Mouse (Mus musculus) CH12.LX (cell line): ENCODE measurements around the gene Dppa2. TPM values are rescaled to one million over a fixed set of nuclear protein-coding genes. Genes with fewer than 3 reads are reported as not detected.

ENCODE experiments used
- DNase-seq: peaks from one replicate; pipeline ENCODE4 v3.0.0-alpha.2; 2013; ENCODE audit errors: extremely low read depth
- H3K27ac ChIP-seq: 2 replicates; pipeline ENCODE4 v1.5.1; 2012; ENCODE audit warnings: low read depth, mild to moderate bottlenecking, control low read depth, moderate library complexity; ENCODE audit not compliant: insufficient read depth
- H3K27me3 ChIP-seq: replicated peaks from 2 replicates; pipeline ENCODE3; 2012; ENCODE audit warnings: inconsistent platforms
- H3K36me3 ChIP-seq, 2 experiments: replicated peaks in 1 of 2; 2 replicates each; pipeline versions ENCODE3 to v1.6.1; 2012; ENCODE audit warnings: inconsistent platforms in 1 of 2, low read length in 1 of 2, mild to moderate bottlenecking in 1 of 2, mixed read lengths in 1 of 2, moderate library complexity in 1 of 2; ENCODE audit not compliant: control insufficient read depth in 1 of 2, insufficient read depth in 1 of 2
- H3K4me1 ChIP-seq, 2 experiments: 2 replicates each; pipeline ENCODE4 v1.6.1; 2012; ENCODE audit warnings: inconsistent platforms in 1 of 2, moderate library complexity in 1 of 2; ENCODE audit not compliant: insufficient read depth in 2 of 2, control insufficient read depth in 1 of 2
- H3K4me2 ChIP-seq: 2 replicates; pipeline ENCODE4 v1.6.1; 2012; ENCODE audit warnings: low read depth, mild to moderate bottlenecking, control low read depth; ENCODE audit not compliant: poor library complexity, insufficient read depth, severe bottlenecking
- H3K4me3 ChIP-seq, 3 experiments: fragments of 150-350 bp in 1 of 3; sonication (generic) in 1 of 3; replicated peaks in 1 of 3; 2 replicates each; pipeline versions ENCODE3 to v1.5.1; 2011 to 2012; ENCODE audit warnings: low read depth in 2 of 3, low read length in 2 of 3, mild to moderate bottlenecking in 2 of 3, moderate library complexity in 2 of 3, control low read depth in 1 of 3, improper control_type of control experiment in 1 of 3, inconsistent platforms in 1 of 3, mixed read lengths in 1 of 3; ENCODE audit not compliant: poor library complexity in 1 of 3
- H3K79me2 ChIP-seq: replicated peaks from 2 replicates; pipeline ENCODE4 v1.6.1; 2012; ENCODE audit warnings: mild to moderate bottlenecking, moderate library complexity; ENCODE audit not compliant: control insufficient read depth, poor library complexity, insufficient read depth, severe bottlenecking; ENCODE audit errors: extremely low read depth
- H3K9ac ChIP-seq: 2 replicates; pipeline ENCODE4 v1.6.1; 2012; ENCODE audit warnings: low read depth, mild to moderate bottlenecking, control low read depth, moderate library complexity; ENCODE audit not compliant: insufficient read depth
- H3K9me3 ChIP-seq: replicated peaks from 2 replicates; pipeline ENCODE3; 2012; ENCODE audit warnings: low read length, inconsistent platforms, mixed read lengths
- BHLHE40 ChIP-seq: IDR thresholded peaks from 2 replicates; pipeline ENCODE4 v1.6.1; 2011; ENCODE audit warnings: mild to moderate bottlenecking, low read depth, low read length, improper control_type of control experiment
- CTCF ChIP-seq, 2 experiments: IDR thresholded peaks in 1 of 2; conservative IDR thresholded peaks in 1 of 2; 2 replicates each; pipeline ENCODE4 v1.5.1; 2011 to 2012; ENCODE audit warnings: low read depth in 2 of 2, low read length in 2 of 2, improper control_type of control experiment in 1 of 2, inconsistent platforms in 1 of 2, mild to moderate bottlenecking in 1 of 2, moderate library complexity in 1 of 2
- E2F4 ChIP-seq: IDR thresholded peaks from 2 replicates; pipeline ENCODE4 v1.6.1; 2011; ENCODE audit warnings: low read depth, low read length, improper control_type of control experiment; ENCODE audit not compliant: insufficient replicate concordance
- EP300 ChIP-seq: IDR thresholded peaks from 2 replicates; pipeline ENCODE4 v1.6.1; 2011; ENCODE audit warnings: low read length, improper control_type of control experiment
- ETS1 ChIP-seq: conservative IDR thresholded peaks from 2 replicates; pipeline ENCODE4 v1.6.1; 2012; ENCODE audit warnings: low read depth, mild to moderate bottlenecking, inconsistent platforms, low read length, improper control_type of control experiment, moderate library complexity
- GABPA ChIP-seq: IDR thresholded peaks from 2 replicates; pipeline ENCODE4 v1.6.1; 2012; ENCODE audit warnings: low read depth, low read length, improper control_type of control experiment, inconsistent platforms; ENCODE audit not compliant: insufficient replicate concordance
- HCFC1 ChIP-seq: IDR thresholded peaks from 2 replicates; pipeline ENCODE4 v1.6.1; 2012; ENCODE audit warnings: low read depth, mild to moderate bottlenecking, inconsistent platforms, low read length, improper control_type of control experiment
- IRF4 ChIP-seq: IDR thresholded peaks from 2 replicates; pipeline ENCODE4 v1.6.1; 2014; ENCODE audit warnings: low read depth, mild to moderate bottlenecking, inconsistent platforms, low read length, improper control_type of control experiment
- JUND ChIP-seq: conservative IDR thresholded peaks from 2 replicates; pipeline ENCODE4 v1.6.1; 2011; ENCODE audit warnings: low read depth, low read length, improper control_type of control experiment
- KAT2A ChIP-seq: IDR thresholded peaks from 2 replicates; pipeline ENCODE4 v1.6.1; 2012; ENCODE audit warnings: low read length, improper control_type of control experiment, inconsistent platforms; ENCODE audit not compliant: insufficient replicate concordance
- MAX ChIP-seq: IDR thresholded peaks from 2 replicates; pipeline ENCODE4 v1.6.1; 2011; ENCODE audit warnings: low read length, improper control_type of control experiment
- MXI1 ChIP-seq: IDR thresholded peaks from 2 replicates; pipeline ENCODE4 v1.6.1; 2011; ENCODE audit warnings: mild to moderate bottlenecking, low read depth, low read length, improper control_type of control experiment
- MYC ChIP-seq: IDR thresholded peaks from 2 replicates; pipeline ENCODE4 v1.6.1; 2011; ENCODE audit warnings: low read depth, mild to moderate bottlenecking, improper control_type of control experiment, low read length
- RAD21 ChIP-seq: IDR thresholded peaks from 2 replicates; pipeline ENCODE4 v1.6.1; 2011; ENCODE audit warnings: low read depth, mild to moderate bottlenecking, low read length, improper control_type of control experiment, moderate library complexity
- RCOR1 ChIP-seq: conservative IDR thresholded peaks from 2 replicates; pipeline ENCODE4 v1.6.1; 2012; ENCODE audit warnings: low read depth, mild to moderate bottlenecking, inconsistent platforms, low read length, improper control_type of control experiment
- SMC3 ChIP-seq: IDR thresholded peaks from 2 replicates; pipeline ENCODE4 v1.6.1; 2011; ENCODE audit warnings: low read depth, low read length, improper control_type of control experiment
- TCF12 ChIP-seq: IDR thresholded peaks from 2 replicates; pipeline ENCODE4 v1.6.1; 2014; ENCODE audit warnings: low read depth, mild to moderate bottlenecking, inconsistent platforms, low read length, improper control_type of control experiment
- UBTF ChIP-seq: IDR thresholded peaks from 2 replicates; pipeline ENCODE4 v1.6.1; 2012; ENCODE audit warnings: low read depth, mild to moderate bottlenecking, inconsistent platforms, low read length, improper control_type of control experiment, moderate library complexity
- ZC3H11A ChIP-seq: IDR thresholded peaks from 2 replicates; pipeline ENCODE4 v1.6.1; 2012; ENCODE audit warnings: low read depth, mild to moderate bottlenecking, inconsistent platforms, low read length, improper control_type of control experiment
- ZMIZ1 ChIP-seq: IDR thresholded peaks from 2 replicates; pipeline ENCODE4 v1.6.1; 2012; ENCODE audit warnings: low read depth, mild to moderate bottlenecking, inconsistent platforms, low read length, improper control_type of control experiment
- ZNF384 ChIP-seq: IDR thresholded peaks from 2 replicates; pipeline ENCODE4 v1.6.1; 2012; ENCODE audit warnings: low read depth, low read length, improper control_type of control experiment, inconsistent platforms
- dilution Hi-C: fragments of 300-500 bp; cut with MboI; formaldehyde crosslinking; loops from 2 replicates; pipeline ENCODE4 v1.14.3; 2020; ENCODE audit warnings: low sequenced_read_pairs; ENCODE audit not compliant: extremely low pct_unique_long_range_greater_than_20kb, extremely low pct_ligation_motif_present
- in situ Hi-C: fragments of 300-500 bp; cut with MboI; formaldehyde crosslinking; loops from 3 replicates; pipeline ENCODE4 v1.14.3; 2019; ENCODE audit warnings: low sequenced_read_pairs, low pct_ligation_motif_present, low pct_unique_long_range_greater_than_20kb, mixed read lengths
- polyA plus RNA-seq: library from polyadenylated mRNA; unstranded; fragments of >175 nt; gene quantifications from 2 replicates; pipeline ENCODE4 v1.2.1, GENCODE M21; 2012; ENCODE audit warnings: low read depth; ENCODE audit not compliant: insufficient read length
- total RNA-seq, 2 experiments: library from RNA; depleted of rRNA; stranded (reverse); fragments of 300-350 nt in 1 of 2; fragments of >200 nt in 1 of 2; gene quantifications; 2 replicates each; pipeline ENCODE4 v1.2.3; 2012 to 2014

The Dppa2 gene
- total RNA-seq (2012; rRNA removed) = not detected in 2 replicates
- total RNA-seq (2014; rRNA removed) = not detected in 2 replicates
- polyA plus RNA-seq = 0.13 TPM in 1 of 2 replicates, not detected in the other

DNA sequence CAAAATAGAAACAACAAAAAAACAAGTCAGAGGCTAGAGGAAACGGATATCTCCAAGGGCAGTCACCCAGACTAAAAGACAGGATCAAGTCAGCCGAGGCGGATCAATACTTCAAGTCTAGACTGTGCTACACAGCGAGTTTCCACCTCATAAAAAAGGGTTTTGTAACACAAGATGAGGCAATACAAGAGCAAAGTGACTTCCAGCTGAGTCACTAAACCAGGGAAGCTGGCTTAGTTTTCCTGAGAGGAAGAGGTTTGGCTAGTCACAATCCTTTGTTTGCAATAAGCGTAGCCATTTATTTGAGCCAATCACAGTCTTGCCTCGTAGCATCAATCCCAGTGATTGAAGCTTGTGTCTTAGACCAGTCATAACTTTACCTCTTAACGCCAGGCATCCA is at the start of gene Dppa2:
Gene Dppa2 (plus strand): TSS at position 400 of the 400 bp plus-strand sequence.
- Histone ChIP-seq H3K4me2 (no peak within 1 kb of the TSS), H3K9me3 (peaks cover 79% of the 10 kb centered on the region), H3K36me3 (no peaks in the 10 kb centered on the region), H3K27ac (no peak within 1 kb of the TSS), H3K27me3 (no peaks in the 10 kb centered on the region), H3K4me1 (no peaks in the 10 kb centered on the region), H3K79me2 (no peaks in the 10 kb centered on the region), H3K4me3 (no peak within 1 kb of the TSS), H3K9ac (no peak within 1 kb of the TSS)
- TF ChIP-seq RAD21 (no peak), MYC (no peak), ETS1 (no peak), E2F4 (no peak), HCFC1 (no peak), ZC3H11A (no peak), MAX (no peak), RCOR1 (no peak), SMC3 (no peak), GABPA (no peak), IRF4 (no peak)
- dilution Hi-C loops (no loop called here), in situ Hi-C loops (no loop called here)
- DNase-seq = no peak

- no peak overlapping the region for H3K4me3 ChIP-seq
- no peaks in the 10 kb centered on the region for H3K79me2 ChIP-seq
- no peak overlapping the region for H3K4me2 ChIP-seq
- peaks cover 61% of the 10 kb centered on the region for H3K9me3 ChIP-seq
- no peak overlapping the region for H3K9ac ChIP-seq
- no peak overlapping the region for H3K27ac ChIP-seq
- in situ Hi-C loops = no loop called here
- TF ChIP-seq CTCF (conservative IDR thresholded peaks at IDR 0.05 in 1 of 2, IDR thresholded peaks at IDR 0.05 in 1 of 2; ENCODE audit: low read depth in 2 of 2, low read length in 2 of 2) (no peak), JUND (no peak), EP300 (no peak), HCFC1 (no peak), IRF4 (no peak), MAX (no peak), KAT2A (no peak), ZC3H11A (no peak), TCF12 (no peak), ZNF384 (no peak), E2F4 (no peak), MXI1 (no peak), ETS1 (no peak), ZMIZ1 (no peak), UBTF (no peak), BHLHE40 (no peak)
- dilution Hi-C loops = no loop called here
- H3K4me1 ChIP-seq = no peaks in the 10 kb centered on the region
- no peak for DNase-seq
- H3K36me3 ChIP-seq = no peaks in the 10 kb centered on the region
- no peaks in the 10 kb centered on the region for H3K27me3 ChIP-seq
Measured at GRCm38 (mm10) chr16:48254584-48254983, 49.1 kb upstream of the Dppa2 start.
